Mouse (Mus musculus): Measurements from ENCODE around the gene Chst14. TPM values are rescaled to one million over a fixed set of nuclear protein-coding genes. Genes with fewer than 3 reads are reported as not detected.

Chst14 gene
- polyA plus RNA-seq, 1 experiment from 2014 or later, result 23.4 TPM

Other genes with a start within 250 kb of the Chst14 start
- gene Ankrd63, start 222.5 kb upstream of the Chst14 start, polyA plus RNA-seq (2014; fragmentation: Nextera tagmentation; extraction: Ambion mirVana), result not detected in 2 replicates
- 0.24 and 0.39 TPM in 2 replicates for gene Plcb2, start 198.1 kb upstream of the Chst14 start, polyA plus RNA-seq (2014; fragmentation: Nextera tagmentation; extraction: Ambion mirVana)
- 28.5 and 29.2 TPM in 2 replicates for gene Inafm2, start 180.7 kb upstream of the Chst14 start, polyA plus RNA-seq (2014; fragmentation: Nextera tagmentation; extraction: Ambion mirVana)
- 0.90 and 0.96 TPM in 2 replicates for gene Ccdc9b, start 163.8 kb upstream of the Chst14 start, polyA plus RNA-seq (2014; fragmentation: Nextera tagmentation; extraction: Ambion mirVana)
- not detected in 2 replicates for gene Phgr1, start 153.7 kb upstream of the Chst14 start, polyA plus RNA-seq (2014; fragmentation: Nextera tagmentation; extraction: Ambion mirVana)
- 10.9 and 12.6 TPM in 2 replicates for gene Disp2, start 146.8 kb upstream of the Chst14 start, polyA plus RNA-seq (2014; fragmentation: Nextera tagmentation; extraction: Ambion mirVana)
- 146 TPM in 2 replicates for gene Knstrn, start 112.5 kb upstream of the Chst14 start, polyA plus RNA-seq (2014; fragmentation: Nextera tagmentation; extraction: Ambion mirVana)
- gene Ivd, start 64.5 kb upstream of the Chst14 start, polyA plus RNA-seq (2014; fragmentation: Nextera tagmentation; extraction: Ambion mirVana), result 52.1 and 53.0 TPM in 2 replicates
- 1.5 TPM in 2 replicates for gene Bahd1, start 26.1 kb upstream of the Chst14 start, polyA plus RNA-seq (2014; fragmentation: Nextera tagmentation; extraction: Ambion mirVana)
- 22.2 and 27.7 TPM in 2 replicates for gene Ccdc32, start 102.9 kb downstream of the Chst14 start, polyA plus RNA-seq (2014; fragmentation: Nextera tagmentation; extraction: Ambion mirVana)
- gene Rpusd2, start 108.3 kb downstream of the Chst14 start, polyA plus RNA-seq (2014; fragmentation: Nextera tagmentation; extraction: Ambion mirVana), result 5.7 and 7.0 TPM in 2 replicates
- gene Knl1, start 120.6 kb downstream of the Chst14 start, polyA plus RNA-seq (2014; fragmentation: Nextera tagmentation; extraction: Ambion mirVana), result 33.2 and 36.0 TPM in 2 replicates
- gene Rad51, start 186.3 kb downstream of the Chst14 start, polyA plus RNA-seq (2014; fragmentation: Nextera tagmentation; extraction: Ambion mirVana), result 56.9 and 61.4 TPM in 2 replicates
- gene Rmdn3, start 230.5 kb downstream of the Chst14 start, polyA plus RNA-seq (2014; fragmentation: Nextera tagmentation; extraction: Ambion mirVana), result 41.3 and 49.9 TPM in 2 replicates
- gene Gchfr, start 241.3 kb downstream of the Chst14 start, polyA plus RNA-seq (2014; fragmentation: Nextera tagmentation; extraction: Ambion mirVana), result 3.2 and 3.7 TPM in 2 replicates
- gene Gm14137, start 248.0 kb downstream of the Chst14 start, polyA plus RNA-seq (2014; fragmentation: Nextera tagmentation; extraction: Ambion mirVana), result 0.17 and 0.20 TPM in 2 replicates

All from neural tube, embryonic 11.5 days (tissue).